Mouse (Mus musculus) bone marrow macrophage, adult 2 months (primary cell): Measurements from ENCODE around the gene Fbxo36.

Experiments
- CTCF ChIP-seq: IDR thresholded peaks from 2 replicates; pipeline ENCODE4 v1.5.1; 2012; ENCODE audit warnings: low read depth, mild to moderate bottlenecking, low read length, moderate library complexity
- POLR2A ChIP-seq: IDR thresholded peaks from 2 replicates; pipeline ENCODE4 v1.6.1; 2012; ENCODE audit warnings: mild to moderate bottlenecking, low read depth, low read length, borderline replicate concordance

- TF ChIP-seq POLR2A (no peak), CTCF (no peak)
Observed at GRCm38 (mm10) chr1:84890005-84890393, 50.4 kb downstream of the Fbxo36 start.
